Mouse (Mus musculus): ENCODE results near the gene Ocln.
"Not testable (repeated sequence)": the region's sequence is repeated elsewhere in the genome, so short reads cannot be mapped to it uniquely, and the experiment has no call there.

Gene Ocln

GRCm38 (mm10) chr13:100544220-100544662, 8.3 kb downstream of the Ocln start:
- no peak for DNase-seq (ENCODE audit: extremely low spot score, low read depth, low spot score)

- no peak for DNase-seq (ENCODE audit: extremely low spot score, low read depth, low spot score)
These were observed 9.3 kb downstream of the Ocln start for GRCm38 (mm10) chr13:100543011-100543767.

- no peak for DNase-seq (ENCODE audit: extremely low spot score, low read depth, low spot score)
These were observed 16.4 kb downstream of the Ocln start for GRCm38 (mm10) chr13:100536149-100536548.

- DNase-seq (ENCODE audit: extremely low spot score, low read depth, low spot score): no peak
These were observed 19.6 kb downstream of the Ocln start for GRCm38 (mm10) chr13:100532788-100533365.

DNA sequence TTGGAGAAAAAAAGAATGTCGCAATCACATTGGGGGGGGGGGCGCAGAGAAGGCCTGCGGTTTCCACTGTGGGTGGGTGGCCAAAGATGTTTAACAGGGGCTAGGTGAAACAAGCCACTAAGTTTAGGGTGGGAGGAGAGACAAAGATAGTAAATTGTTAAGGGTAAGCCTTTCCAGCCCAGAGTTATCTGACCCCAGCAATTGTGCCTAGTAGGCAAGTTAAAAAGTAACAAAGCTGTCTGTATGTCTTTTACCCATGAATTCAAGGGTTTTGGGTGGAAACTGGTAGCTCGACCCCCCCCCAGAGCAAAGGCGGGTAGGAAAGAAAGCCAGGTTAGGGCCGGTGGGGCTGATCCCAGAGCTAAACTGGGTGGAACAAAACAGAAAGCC, 25.9 kb downstream of the Ocln start:
- DNase-seq (ENCODE audit: extremely low spot score, low read depth, low spot score): no peak

- DNase-seq (ENCODE audit: extremely low spot score, low read depth, low spot score): no peak
These were observed 26.4 kb downstream of the Ocln start for GRCm38 (mm10) chr13:100525935-100526648.

GRCm38 (mm10) chr13:100524896-100525295, 27.6 kb downstream of the Ocln start:
- no peak for DNase-seq (ENCODE audit: extremely low spot score, low read depth, low spot score)

DNA sequence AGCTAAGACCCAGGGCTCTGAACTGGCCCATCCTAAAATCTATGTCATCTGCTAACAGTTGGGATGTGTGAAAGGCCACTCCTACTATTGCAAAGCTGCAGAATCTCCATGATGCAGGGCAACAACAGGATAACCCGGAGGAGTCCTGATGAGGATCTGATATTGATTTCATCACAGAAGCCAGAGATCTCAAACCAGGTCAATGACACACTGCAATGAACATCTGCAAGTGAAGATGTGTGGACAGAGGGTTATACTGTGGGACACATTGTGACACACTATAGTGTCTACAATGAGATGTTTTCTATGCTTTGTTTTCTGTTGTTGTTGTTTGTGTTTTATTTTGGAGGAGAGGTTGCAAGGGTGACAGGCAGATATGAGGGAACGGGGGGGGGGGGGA, 28.8 kb downstream of the Ocln start:
- no peak for DNase-seq (ENCODE audit: extremely low spot score, low read depth, low spot score)

- no peak for DNase-seq (ENCODE audit: extremely low spot score, low read depth, low spot score)
These were observed 30.6 kb downstream of the Ocln start for GRCm38 (mm10) chr13:100521724-100522591.

- no peak for DNase-seq (ENCODE audit: extremely low spot score, low read depth, low spot score)
These were observed 33.4 kb downstream of the Ocln start for GRCm38 (mm10) chr13:100519162-100519561.

GRCm38 (mm10) chr13:100518191-100518590, 34.3 kb downstream of the Ocln start:
- no peak for DNase-seq (ENCODE audit: extremely low spot score, low read depth, low spot score)

DNA sequence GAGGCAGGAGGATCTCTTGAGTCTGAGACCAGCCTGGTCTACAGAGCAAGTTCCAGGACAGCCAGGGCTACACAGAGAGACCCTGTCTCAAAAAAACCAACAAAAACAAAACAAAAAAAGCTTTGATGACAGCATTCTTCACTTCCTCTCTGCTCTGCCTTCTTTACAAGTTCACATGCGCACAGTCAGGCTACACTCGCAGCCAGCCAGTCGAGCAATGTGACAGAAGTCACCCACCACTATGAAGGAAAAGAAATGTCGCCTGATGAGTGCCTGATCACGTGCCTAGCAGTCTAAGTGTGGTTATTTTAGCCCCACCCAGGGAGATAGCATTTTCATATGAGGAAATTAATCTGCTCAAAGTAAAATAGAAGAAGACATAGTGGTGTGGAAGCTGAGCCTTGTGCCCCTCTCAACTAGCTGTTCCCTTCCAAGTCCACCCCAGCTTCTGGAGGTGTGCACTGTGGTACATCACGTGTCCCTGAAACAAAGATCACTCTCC, 34.8 kb downstream of the Ocln start:
- no peak for DNase-seq (ENCODE audit: extremely low spot score, low read depth, low spot score)

DNA sequence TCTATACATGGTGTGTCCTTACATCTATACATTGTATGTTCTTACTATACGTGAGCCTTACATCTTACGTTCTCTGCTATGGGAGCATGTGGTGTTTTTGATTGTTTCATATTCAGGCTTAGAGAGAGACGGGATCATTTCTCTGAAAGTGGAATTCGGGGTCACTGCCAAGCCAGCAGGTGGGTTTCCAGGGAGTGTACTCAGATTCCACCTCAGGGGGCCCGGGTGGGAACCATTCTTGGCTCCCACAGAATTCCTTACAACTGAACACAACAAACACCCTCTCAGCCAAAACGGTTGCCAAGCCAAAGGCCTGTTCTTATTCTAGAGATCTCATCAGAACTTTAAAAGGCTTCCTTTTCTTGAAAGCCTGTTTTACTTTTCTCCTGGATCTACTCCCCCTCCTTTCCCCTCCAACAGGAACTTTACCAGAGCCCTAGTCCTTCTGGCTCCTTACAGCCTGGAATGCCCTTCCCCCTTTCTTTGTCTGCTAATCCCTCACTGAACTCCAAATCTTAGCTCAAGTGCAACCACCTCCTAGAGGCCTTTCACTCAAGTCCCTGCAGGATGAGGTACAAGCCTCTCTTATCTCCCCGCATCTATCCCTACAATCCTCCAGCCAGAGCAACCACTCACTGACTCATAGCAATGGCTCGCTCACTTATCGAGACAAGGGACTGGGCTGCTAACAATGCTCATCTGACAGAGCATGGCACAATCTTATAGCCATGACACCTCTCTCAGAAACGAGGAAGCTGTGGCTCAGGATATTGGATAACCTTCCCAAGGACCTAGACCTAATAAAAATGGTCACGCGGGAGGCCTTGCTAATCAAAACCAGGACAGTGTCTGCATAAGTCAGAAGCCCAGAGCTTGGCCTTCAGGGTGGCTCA, 36.1 kb downstream of the Ocln start:
- no peak for DNase-seq (ENCODE audit: extremely low spot score, low read depth, low spot score)

DNA sequence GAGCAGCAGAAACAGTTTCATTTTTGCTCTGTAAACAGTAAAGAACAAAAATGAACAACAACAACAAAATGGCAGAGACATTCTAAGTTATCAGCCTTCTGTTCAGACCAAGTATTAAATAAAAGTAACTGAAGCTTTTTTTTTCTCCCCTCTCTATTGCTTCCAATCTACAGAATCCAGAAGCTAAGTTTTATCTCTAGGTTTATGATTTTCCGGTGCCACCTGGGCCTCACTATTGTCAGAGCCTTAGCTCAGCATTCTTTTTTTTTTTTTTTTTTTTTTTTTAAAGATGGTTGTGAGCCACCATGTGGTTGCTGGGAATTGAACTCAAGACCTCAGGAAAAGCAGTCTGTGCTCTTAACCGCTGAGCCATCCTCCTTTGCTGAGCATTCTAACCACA, 39.7 kb downstream of the Ocln start:
- no peak for DNase-seq (ENCODE audit: extremely low spot score, low read depth, low spot score)

DNA sequence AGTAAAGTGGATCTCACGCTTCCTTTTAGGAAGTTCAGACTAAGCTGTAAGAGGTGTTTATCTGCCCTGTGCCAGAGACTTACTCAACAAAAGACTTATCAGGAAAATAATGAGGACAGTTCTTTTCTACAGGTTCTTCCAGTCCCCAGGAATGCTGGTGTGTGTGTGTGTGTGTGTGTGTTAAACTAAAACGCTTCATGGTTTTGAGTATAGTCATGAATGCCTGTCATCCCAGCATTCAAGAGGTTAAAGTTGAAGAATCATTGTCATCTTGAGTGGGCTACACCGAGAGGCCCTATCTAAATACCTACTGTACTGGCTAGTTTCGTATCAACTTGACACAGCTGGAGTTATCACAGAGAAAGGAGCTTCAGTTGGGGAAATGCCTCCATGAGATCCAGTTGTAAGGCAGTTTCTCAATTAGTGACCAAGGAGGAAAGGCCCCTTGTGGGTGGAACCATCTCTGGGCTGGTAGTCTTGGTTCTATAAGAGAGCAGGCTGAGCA, 40.6 kb downstream of the Ocln start:
- no peak for DNase-seq (ENCODE audit: extremely low spot score, low read depth, low spot score)

DNA sequence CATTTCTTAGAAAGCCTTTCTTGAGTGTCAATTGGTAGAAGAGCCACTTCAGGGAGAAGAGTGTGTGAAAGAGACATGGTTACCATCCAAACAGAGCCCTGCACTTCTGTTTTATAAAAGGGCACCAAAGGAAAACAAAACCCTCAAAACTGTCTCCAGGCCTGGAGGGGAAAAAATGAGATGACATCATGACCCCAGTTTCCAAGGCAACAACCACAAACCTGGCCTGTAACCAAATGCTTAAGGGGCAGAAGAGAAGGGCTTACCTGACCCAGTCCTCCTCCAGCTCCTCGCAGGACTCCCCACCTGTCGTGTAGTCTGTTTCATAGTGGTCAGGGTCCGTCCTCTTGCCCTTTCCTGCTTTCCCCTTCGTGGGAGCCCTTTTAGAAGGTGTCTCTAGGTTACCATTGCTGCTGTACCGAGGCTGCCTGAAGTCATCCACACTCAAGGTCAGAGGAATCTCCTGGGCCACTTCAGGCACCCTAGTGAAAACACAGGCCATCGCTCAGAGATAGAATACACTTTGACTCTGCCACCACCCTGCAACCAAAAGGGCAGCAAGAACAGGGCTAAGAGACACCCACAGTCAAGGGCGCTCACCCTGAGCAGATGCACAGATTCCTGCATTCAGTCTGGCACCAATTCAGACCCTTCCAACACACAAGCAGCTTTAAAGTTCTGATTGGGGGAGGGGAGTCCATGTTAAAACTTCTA, 41.2 kb downstream of the Ocln start:
- DNase-seq (ENCODE audit: extremely low spot score, low read depth, low spot score): no peak

DNA sequence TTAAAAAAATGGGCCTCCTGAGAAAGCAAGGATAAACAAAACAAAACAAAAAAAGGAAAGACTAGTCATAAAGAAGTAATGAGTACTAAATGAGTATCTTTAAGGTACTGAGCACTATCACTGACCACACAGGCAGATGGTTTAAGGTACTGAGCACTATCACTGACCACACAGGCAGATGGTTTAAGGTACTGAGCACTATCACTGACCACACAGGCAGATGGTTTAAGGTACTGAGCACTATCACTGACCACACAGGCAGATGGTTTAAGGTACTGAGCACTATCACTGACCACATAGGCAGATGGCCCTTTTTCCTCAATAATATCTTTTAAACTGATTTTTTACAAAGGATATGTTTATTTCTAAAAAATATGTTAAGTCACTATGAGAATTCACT, 52.9 kb downstream of the Ocln start:
- DNase-seq (ENCODE audit: extremely low spot score, low read depth, low spot score): not testable (repeated sequence)

- DNase-seq (ENCODE audit: extremely low spot score, low read depth, low spot score): no peak
These were observed 57.2 kb downstream of the Ocln start for GRCm38 (mm10) chr13:100495337-100495736.

DNA sequence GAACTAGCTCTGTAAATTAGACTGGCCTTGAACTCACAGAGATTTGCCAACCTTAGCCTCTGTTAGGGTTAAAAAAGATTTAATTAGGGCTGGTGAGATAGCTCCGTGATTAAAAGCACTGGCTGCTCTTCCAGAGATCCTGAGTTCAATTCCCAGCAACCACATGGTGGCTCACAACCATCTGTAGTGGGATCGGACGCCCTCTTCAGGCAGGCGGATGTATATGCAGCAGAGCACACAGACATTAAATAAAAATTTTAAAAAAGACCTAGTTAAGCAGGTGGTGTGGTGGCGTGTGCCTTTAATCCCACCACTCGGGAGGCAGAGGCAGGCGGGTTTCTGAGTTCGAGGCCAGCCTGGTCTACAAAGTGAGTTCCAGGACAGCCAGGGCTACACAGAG, 58.1 kb downstream of the Ocln start:
- DNase-seq (ENCODE audit: extremely low spot score, low read depth, low spot score): not testable (repeated sequence)

Data from hindlimb bud, embryonic 11.5 days (tissue).